Comparison of ENCODE assay signal across 11 mouse cellular contexts in genomic region chr17:4791873-4792272, GRCm38 (mm10).
"Had no signal": no experiment of that assay in that cellular context is flagged by ENCODE, and none has a peak within 500 bp of the region (broad histone marks: within the 10 kb centered on the region; RNA-seq: fewer than 3 reads in every experiment).

No protein-coding gene starts in this region.

- DNase-seq: kidney, adult 11 months; kidney, adult 9 months; kidney, postnatal 36 days; layer of hippocampus, adult 9-11 months; layer of hippocampus, postnatal 36 days; liver; lung, embryonic 14.5 days; right cerebral cortex, postnatal 25 days; thymus, adult 18-20 months; thymus, postnatal 14 days had no signal

- ATAC-seq: midbrain, embryonic 16.5 days had no signal
